Mouse (Mus musculus): ENCODE measurements around the gene Rbbp9.

DNA sequence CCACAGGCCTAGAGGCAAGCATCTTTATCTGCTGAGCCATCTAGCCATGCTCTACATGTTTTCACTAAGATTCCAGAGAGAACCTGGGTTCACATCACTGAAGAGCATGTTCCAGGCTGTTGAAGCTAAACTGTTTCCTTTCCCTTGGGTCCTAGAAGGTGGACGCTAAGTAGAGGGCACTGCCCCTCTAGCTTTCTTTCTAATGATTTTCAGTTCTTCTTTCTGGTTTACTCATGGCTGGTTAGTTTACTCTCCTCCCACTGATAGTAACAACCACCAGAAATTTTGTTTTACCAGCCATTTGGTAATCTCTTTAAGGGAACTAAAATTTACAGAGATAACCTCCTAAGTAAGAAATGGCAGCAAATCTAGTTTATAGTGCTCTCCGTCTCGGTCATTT is 3.2 kb upstream of the Rbbp9 start:
- no peak for TF ChIP-seq CTCF (IDR thresholded peaks at IDR 0.05; ENCODE audit: extremely low read depth, insufficient read depth, low read length)
- TF ChIP-seq POLR2A (IDR thresholded peaks at IDR 0.05; ENCODE audit: extremely low read depth, insufficient read depth, low read length) = no peak

Measured in cortical plate, adult 2 months (tissue).